Mouse (Mus musculus) stomach, embryonic 16.5 days (tissue): Measurements from ENCODE around the gene Hist1h2ba. TPM values are rescaled to one million over a fixed set of nuclear protein-coding genes. Genes with fewer than 3 reads are reported as not detected.

Source experiments
- ATAC-seq: fragments of 200-750 bp; cut with Nextera tagmentation; 2 replicates; pipeline ENCODE4 v1.8.0; 2017; ENCODE audit warnings: moderate number of reproducible peaks, moderate TSS enrichment; ENCODE audit not compliant: insufficient read depth, low FRiP score
- H3K27ac ChIP-seq: fragments of 300-500 bp; sonication (generic); 2 replicates; pipeline ENCODE4 v1.5.1; 2014; ENCODE audit warnings: low read length
- H3K27me3 ChIP-seq: fragments of 300-500 bp; sonication (generic); 2 replicates; pipeline ENCODE4 v1.6.1; 2014; ENCODE audit warnings: low read length, control low read depth, mixed read lengths; ENCODE audit not compliant: control insufficient read depth, insufficient read depth
- H3K36me3 ChIP-seq: fragments of 300-500 bp; sonication (generic); 2 replicates; pipeline ENCODE4 v1.6.1; 2014; ENCODE audit warnings: low read length; ENCODE audit not compliant: control insufficient read depth, insufficient read depth
- H3K4me1 ChIP-seq: fragments of 300-500 bp; sonication (generic); 2 replicates; pipeline ENCODE4 v1.6.1; 2014; ENCODE audit warnings: low read length, control low read depth, mixed read lengths; ENCODE audit not compliant: control insufficient read depth, insufficient read depth
- H3K4me2 ChIP-seq: fragments of 300-500 bp; sonication (generic); 2 replicates; pipeline ENCODE4 v1.6.1; 2014; ENCODE audit warnings: low read depth, low read length, mixed read lengths
- H3K4me3 ChIP-seq: fragments of 300-500 bp; sonication (generic); replicated peaks from 2 replicates; pipeline ENCODE4 v1.5.1; 2014; ENCODE audit warnings: mild to moderate bottlenecking, low read length
- H3K9ac ChIP-seq: fragments of 300-500 bp; sonication (generic); 2 replicates; pipeline ENCODE4 v1.6.1; 2014; ENCODE audit warnings: low read length
- H3K9me3 ChIP-seq: fragments of 300-500 bp; sonication (generic); replicated peaks from 2 replicates; pipeline ENCODE4 v1.6.1; 2016; ENCODE audit warnings: low read length, control low read depth; ENCODE audit not compliant: control insufficient read depth
- WGBS: fragments of 180-500 bp; shearing (Covaris S2); extraction: QIAGEN DNeasy Blood & Tissue Kit; methylation state at CpG from one replicate; pipeline ENCODE4 v1.1.7; 2014; 5-methylcytosine and 5-hydroxymethylcytosine counted together
- polyA plus RNA-seq: library from polyadenylated mRNA; unstranded; fragments of >200 nt; fragmentation: Nextera tagmentation; extraction: Ambion mirVana; gene quantifications from 2 replicates; pipeline ENCODE4 v1.2.1, GENCODE M21; 2015

Hist1h2ba gene
- polyA plus RNA-seq, result not detected in 2 replicates

DNA sequence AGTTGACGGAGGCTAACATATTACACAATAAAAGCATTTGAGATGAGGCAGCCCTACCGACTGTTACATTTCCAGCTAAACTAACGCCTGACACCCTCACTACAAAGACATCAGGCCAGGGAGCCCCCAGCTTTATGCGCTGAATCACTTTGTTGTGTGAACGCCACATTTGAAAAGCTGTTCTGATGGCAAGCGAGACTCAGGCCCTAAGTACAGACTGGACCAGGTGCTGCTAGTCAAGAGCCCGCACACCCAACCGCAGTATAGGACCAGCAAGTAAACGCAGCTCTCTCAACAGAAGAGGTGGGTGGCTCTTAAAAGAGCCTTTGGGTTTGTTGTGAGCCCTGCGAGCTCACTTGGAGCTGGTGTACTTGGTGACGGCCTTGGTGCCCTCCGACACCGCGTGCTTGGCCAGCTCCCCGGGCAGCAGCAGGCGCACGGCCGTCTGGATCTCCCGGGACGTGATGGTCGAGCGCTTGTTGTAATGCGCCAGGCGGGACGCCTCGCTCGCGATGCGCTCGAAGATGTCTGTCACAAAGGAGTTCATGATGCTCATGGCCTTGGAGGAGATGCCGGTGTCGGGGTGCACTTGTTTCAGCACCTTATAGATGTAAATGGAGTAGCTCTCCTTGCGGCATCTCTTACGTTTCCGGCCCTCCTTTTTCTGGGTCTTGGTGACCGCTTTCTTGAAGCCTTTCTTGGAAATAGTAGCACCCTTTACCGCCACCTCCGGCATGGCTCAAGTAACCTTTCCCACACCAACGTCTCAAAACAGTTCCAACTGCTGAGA is at the start of gene Hist1h2ba:
Gene Hist1h2ba, minus strand, starts transcription at position 736 of the 790 bp plus-strand sequence.
- no peak within 1 kb of the TSS for H3K9ac ChIP-seq
- peaks cover 2% of the 10 kb centered on the region; the same call in 1 of the 2 replicates for H3K4me1 ChIP-seq
- no peak within 1 kb of the TSS for H3K4me3 ChIP-seq
- no peaks in the 10 kb centered on the region for H3K27me3 ChIP-seq
- 91% methylated on average over 36 of the region's 39 CpGs for WGBS
- ATAC-seq, result no peak
- no peak within 1 kb of the TSS for H3K27ac ChIP-seq
- H3K36me3 ChIP-seq, result no peaks in the 10 kb centered on the region
- H3K4me2 ChIP-seq, result no peak within 1 kb of the TSS
- H3K9me3 ChIP-seq, result no peaks in the 10 kb centered on the region

DNA sequence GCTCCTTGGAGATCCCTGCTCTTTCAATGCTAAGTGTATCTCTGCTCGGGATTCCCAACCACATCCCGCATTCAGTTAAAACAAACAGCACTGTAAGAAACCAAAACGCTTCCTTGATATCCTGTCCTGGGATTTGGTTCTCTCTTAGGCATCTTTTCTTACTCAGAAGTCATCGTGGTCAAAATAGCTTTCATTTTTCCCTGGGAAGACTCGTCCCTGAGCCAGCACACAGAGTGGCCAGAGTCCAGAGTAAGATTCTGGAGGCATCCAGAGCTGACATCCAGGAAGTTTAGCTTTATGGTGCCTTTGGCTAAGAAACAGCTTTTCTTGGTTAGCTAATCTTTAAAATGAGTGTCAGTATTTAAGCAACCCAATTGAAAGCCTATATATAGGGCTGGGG is 38.3 kb upstream of the Hist1h2ba start:
- H3K4me1 ChIP-seq, result no peaks in the 10 kb centered on the region
- no peak overlapping the region for H3K4me2 ChIP-seq
- no peaks in the 10 kb centered on the region for H3K9me3 ChIP-seq
- no peak for ATAC-seq
- no peak overlapping the region for H3K27ac ChIP-seq
- no peaks in the 10 kb centered on the region for H3K36me3 ChIP-seq
- 48% methylated on average over 5 of the region's 5 CpGs for WGBS
- H3K9ac ChIP-seq, result no peak overlapping the region
- no peak overlapping the region for H3K4me3 ChIP-seq
- H3K27me3 ChIP-seq, result no peaks in the 10 kb centered on the region

DNA sequence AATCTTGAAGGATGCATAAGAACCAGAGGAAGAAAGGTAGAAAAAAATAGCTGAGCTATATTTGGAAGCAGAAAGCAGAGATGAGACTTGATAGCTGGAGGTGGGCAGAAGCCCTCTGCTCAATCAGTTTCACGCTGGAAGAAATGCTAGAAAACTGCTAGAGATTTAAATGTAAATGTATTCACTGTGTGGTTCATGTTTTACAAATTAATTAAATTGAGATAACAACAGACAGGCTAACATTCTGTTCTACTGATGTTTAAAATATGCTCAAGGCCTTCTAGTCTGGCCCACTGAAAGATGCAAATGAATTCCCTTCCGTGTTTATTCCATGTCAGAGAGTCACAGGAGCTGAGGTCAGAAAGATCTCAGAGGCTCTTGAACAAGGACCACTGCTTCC is 37.9 kb upstream of the Hist1h2ba start:
- no peaks in the 10 kb centered on the region for H3K4me1 ChIP-seq
- H3K36me3 ChIP-seq, result no peaks in the 10 kb centered on the region
- no peak overlapping the region for H3K9ac ChIP-seq
- H3K27me3 ChIP-seq, result no peaks in the 10 kb centered on the region
- H3K4me2 ChIP-seq, result no peak overlapping the region
- H3K27ac ChIP-seq, result no peak overlapping the region
- WGBS, result 54% methylated on average over 2 of the region's 2 CpGs
- no peak for ATAC-seq
- no peaks in the 10 kb centered on the region for H3K9me3 ChIP-seq
- no peak overlapping the region for H3K4me3 ChIP-seq

DNA sequence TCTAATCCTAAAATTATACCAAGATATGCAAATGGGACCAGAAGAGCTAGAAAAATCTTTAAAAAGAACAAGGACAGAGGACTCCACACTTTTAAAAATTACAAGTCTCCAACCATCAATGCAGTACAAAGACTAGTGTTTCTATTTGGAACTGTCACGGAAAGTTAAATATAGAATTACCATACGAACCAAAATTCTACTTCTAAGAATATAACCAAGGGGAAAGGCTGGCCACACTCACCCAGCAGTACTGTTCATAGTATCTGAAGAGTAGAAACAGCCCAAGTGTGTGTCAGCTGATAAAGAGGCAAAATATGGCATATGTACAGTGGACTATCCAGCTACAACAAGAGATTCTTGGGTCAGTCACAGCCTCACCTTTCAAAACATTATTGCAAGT is 31.0 kb upstream of the Hist1h2ba start:
- no peaks in the 10 kb centered on the region for H3K9me3 ChIP-seq
- no peak for ATAC-seq
- 78% methylated on average over 2 of the region's 2 CpGs for WGBS
- no peaks in the 10 kb centered on the region for H3K27me3 ChIP-seq
- H3K36me3 ChIP-seq, result no peaks in the 10 kb centered on the region
- no peak overlapping the region for H3K4me3 ChIP-seq
- no peak overlapping the region for H3K4me2 ChIP-seq
- no peak overlapping the region for H3K27ac ChIP-seq
- H3K4me1 ChIP-seq, result no peaks in the 10 kb centered on the region
- H3K9ac ChIP-seq, result no peak overlapping the region

DNA sequence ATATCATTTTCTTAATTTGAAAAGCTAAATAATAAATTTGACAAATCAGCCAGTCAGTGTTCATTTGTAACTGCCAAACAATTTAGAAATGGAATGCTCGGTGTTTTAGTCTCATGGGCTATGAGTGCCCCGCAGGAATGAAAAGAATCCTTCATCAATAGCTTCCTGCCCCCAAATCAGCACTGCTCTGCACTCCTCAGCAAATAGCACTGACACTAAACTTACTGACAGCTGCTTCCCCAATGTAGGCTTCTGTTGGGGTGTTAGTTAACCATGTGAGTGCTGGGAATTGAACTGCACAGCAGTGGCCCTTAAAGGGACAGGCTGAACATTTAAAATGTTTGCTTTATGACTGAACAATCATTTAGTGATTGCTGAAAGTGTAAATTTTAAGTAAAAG is 25.8 kb upstream of the Hist1h2ba start:
- Histone ChIP-seq H3K9ac (no peak overlapping the region), H3K4me2 (no peak overlapping the region), H3K36me3 (no peaks in the 10 kb centered on the region), H3K4me1 (no peaks in the 10 kb centered on the region), H3K27ac (no peak overlapping the region), H3K4me3 (no peak overlapping the region), H3K9me3 (no peaks in the 10 kb centered on the region), H3K27me3 (no peaks in the 10 kb centered on the region)
- no peak for ATAC-seq
- WGBS, result 14% methylated on average over 2 of the region's 2 CpGs

DNA sequence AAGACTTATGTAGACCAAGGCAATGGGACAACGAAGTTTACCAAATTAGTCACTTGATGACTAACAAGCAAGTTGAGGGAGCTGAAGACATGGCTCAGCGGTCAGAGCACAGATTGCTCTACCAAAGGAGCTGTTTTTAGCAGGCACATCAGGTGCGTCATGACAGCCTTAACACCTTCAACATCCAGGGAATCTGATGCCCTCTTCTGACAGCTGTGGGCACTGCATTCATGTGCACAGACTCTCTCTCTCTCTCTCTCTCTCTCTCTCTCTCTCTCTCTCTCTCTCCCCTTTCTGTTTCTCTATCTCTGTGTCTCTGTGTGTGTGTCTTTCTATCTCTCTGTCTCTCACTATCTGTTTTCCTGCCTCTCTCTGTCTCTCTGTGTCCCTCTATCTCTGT is 17.0 kb upstream of the Hist1h2ba start:
- Histone ChIP-seq H3K27me3 (no peaks in the 10 kb centered on the region), H3K4me2 (no peak overlapping the region), H3K4me3 (no peak overlapping the region), H3K9ac (no peak overlapping the region), H3K9me3 (no peaks in the 10 kb centered on the region), H3K4me1 (no peaks in the 10 kb centered on the region), H3K36me3 (no peaks in the 10 kb centered on the region), H3K27ac (no peak overlapping the region)
- no peak for ATAC-seq
- 67% methylated on average over 3 of the region's 3 CpGs for WGBS

DNA sequence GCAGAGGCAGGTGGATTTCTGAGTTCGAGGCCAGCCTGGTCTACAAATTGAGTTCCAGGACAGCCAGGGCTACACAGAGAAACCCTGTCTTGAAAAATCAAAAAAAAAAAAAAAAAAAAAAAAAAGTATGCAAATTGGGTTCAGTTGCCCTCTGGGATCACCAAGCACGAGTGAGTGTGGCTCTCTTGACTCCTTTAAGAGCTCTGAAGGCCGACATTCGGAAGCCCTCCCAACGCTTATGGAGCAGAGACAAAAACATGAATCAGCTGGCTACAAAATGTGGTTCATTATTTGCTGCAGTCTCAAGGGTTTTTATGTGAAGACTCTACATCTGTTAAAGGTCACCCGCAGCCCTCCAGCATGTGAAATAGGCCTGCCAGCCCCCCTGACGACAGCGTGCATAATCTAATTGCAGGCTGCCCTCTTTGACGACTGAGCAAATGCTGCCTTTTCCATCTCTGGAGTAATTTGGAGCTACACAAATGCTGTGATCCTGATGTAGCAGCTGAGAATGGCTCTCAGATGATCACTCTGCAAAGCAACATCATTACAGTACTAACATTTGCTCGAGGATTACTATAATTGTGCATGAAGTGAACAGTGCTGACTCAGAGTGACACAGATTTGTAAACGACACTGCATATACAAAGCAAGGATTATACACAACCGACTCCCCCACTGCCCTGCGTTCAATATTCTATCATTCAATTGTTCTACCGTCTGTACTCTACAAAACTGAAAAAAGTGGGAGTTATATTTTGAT is 15.7 kb upstream of the Hist1h2ba start:
- H3K4me1 ChIP-seq, result no peaks in the 10 kb centered on the region
- WGBS, result 61% methylated on average over 14 of the region's 14 CpGs
- no peak for ATAC-seq
- no peaks in the 10 kb centered on the region for H3K36me3 ChIP-seq
- H3K9ac ChIP-seq, result no peak overlapping the region
- H3K4me2 ChIP-seq, result no peak overlapping the region
- no peaks in the 10 kb centered on the region for H3K9me3 ChIP-seq
- no peak overlapping the region for H3K4me3 ChIP-seq
- H3K27ac ChIP-seq, result no peak overlapping the region
- H3K27me3 ChIP-seq, result no peaks in the 10 kb centered on the region

DNA sequence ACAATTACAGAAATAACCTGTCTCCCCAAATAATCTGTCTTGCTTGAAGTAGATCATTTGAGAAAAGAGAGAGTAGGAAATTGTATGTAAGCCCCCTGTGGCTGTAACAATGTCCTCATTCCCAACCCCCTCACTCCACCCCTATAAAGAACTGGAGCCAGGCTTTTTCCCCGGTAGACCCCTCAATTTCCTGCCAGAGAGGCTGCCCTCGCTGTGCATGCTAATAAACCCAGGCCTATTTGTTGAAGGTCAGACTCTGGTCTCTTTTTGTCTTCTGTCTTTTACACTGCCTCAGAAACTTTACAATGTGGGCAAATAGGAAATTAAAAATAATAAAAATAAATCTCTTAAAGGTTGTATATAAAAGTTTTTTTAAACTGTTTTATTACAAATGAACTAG is 12.3 kb upstream of the Hist1h2ba start:
- ATAC-seq, result no peak
- WGBS, result 44% methylated on average over 2 of the region's 2 CpGs

DNA sequence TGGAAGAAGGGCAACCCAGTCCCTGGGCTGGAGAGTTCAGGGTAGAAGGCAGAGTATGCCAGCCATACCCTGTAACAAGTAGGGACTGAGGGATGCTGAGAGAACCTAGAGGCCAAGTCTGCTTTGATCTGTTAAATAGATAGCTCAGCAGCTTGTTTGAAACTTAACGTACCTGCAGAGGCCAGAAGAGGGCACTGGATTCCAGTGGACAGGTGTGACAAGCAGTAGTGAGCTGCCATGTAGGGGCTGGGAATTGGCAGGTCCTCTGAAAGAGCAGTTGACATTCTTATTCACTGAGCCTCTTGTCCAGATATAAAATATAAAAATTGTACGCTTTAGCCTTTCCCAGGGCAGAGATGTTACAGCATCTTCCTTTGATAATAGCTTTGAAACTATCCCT is 8.9 kb upstream of the Hist1h2ba start:
- Histone ChIP-seq H3K27me3 (no peaks in the 10 kb centered on the region), H3K4me3 (no peak overlapping the region), H3K4me2 (no peak overlapping the region), H3K9me3 (no peaks in the 10 kb centered on the region), H3K9ac (no peak overlapping the region), H3K27ac (no peak overlapping the region), H3K4me1 (no peaks in the 10 kb centered on the region), H3K36me3 (no peaks in the 10 kb centered on the region)
- ATAC-seq, result no peak
- WGBS, result 55% methylated on average over 2 of the region's 2 CpGs

More for the DNA sequence above, 12.3 kb upstream of the Hist1h2ba start:
- no peaks in the 10 kb centered on the region for H3K9me3 ChIP-seq
- no peaks in the 10 kb centered on the region for H3K4me1 ChIP-seq
- H3K4me2 ChIP-seq, result no peak overlapping the region
- H3K27me3 ChIP-seq, result no peaks in the 10 kb centered on the region
- no peaks in the 10 kb centered on the region for H3K36me3 ChIP-seq
- no peak overlapping the region for H3K4me3 ChIP-seq
- no peak overlapping the region for H3K9ac ChIP-seq
- H3K27ac ChIP-seq, result no peak overlapping the region
